Mouse (Mus musculus): ENCODE data around the gene Fbxw17.
"Not testable (repeated sequence)": the region's sequence is repeated elsewhere in the genome, so short reads cannot be mapped to it uniquely, and the experiment has no call there.

DNA sequence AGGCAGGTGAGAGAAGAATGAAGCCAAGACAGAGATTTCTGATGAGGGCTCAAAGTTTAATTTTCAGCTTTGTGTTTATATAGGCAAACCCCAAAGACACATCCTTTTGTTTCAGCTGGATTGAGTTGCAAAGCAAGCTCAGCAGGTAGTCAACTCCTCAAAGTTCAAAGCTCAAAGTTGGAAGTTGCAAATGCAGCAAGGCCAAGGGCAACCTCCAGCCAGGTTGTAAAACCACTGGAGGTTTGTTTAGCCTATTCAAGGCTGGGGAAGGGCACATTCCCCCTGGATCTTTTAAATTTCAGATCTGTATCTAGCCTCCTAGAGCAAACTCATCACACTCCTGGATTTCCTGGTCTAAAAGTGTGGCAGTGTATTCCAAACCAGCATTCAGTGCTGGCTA is 28.5 kb upstream of the Fbxw17 start:
- not testable (repeated sequence) for TF ChIP-seq USF1 (IDR thresholded peaks at IDR 0.05; ENCODE audit: low read depth); CEBPB (IDR thresholded peaks at IDR 0.05; ENCODE audit: low read depth); CTCF (IDR thresholded peaks at IDR 0.05; ENCODE audit: control insufficient read depth, insufficient read depth, insufficient read length); MYOD1 (IDR thresholded peaks at IDR 0.05; ENCODE audit: control insufficient read depth, insufficient read length, low read depth)
